Mouse (Mus musculus) C2C12 (cell line): ENCODE results near the gene Nacc2.

ENCODE experiments used
- CTCF ChIP-seq: IDR thresholded peaks from one replicate; pipeline ENCODE4 v1.5.1; 2011; ENCODE audit not compliant: control insufficient read depth, insufficient read depth, insufficient read length
- MAX ChIP-seq: IDR thresholded peaks from one replicate; pipeline ENCODE4 v1.6.1; 2011; ENCODE audit warnings: mild to moderate bottlenecking, control low read depth
- USF1 ChIP-seq: IDR thresholded peaks from one replicate; pipeline ENCODE4 v1.6.1; 2011; ENCODE audit warnings: low read depth, mild to moderate bottlenecking, control low read depth, moderate library complexity

DNA sequence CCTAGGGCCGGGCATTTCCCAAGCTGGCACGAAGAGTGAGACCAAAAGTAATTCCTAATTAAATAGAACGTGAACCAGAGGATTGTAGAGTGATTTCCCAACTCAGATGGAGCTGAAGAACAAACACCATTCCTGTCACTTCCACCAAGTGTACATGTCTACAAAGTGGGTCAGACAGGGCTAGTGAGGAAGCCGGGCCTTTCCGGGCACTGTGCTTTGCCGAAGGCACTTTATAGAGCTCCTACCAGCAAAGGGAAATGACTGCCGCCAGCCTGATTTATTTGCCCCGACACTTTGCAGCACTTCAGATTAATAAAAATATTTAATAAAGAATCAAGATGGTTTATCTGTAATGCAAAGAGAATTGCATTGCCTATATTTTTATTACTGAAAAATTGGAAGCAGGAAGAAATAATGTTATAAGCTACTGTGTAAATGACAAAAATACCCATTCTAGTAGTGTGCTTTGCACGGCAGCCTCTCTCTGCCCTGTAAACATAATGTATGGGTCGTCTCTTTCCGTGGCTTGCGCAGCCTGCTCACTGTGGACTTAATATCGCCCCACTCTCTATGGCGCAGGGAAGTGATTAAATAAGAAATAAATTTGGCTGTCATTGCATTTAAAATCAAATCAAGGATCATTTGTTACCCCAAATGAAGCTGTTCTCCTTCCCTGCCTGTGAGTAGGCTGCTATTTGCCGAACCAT, 88.5 kb downstream of the Nacc2 start:
- TF ChIP-seq CTCF = no peak
- TF ChIP-seq USF1 = no peak
- no peak for TF ChIP-seq MAX
